Mouse (Mus musculus) heart, adult 2 months (tissue): Measurements from ENCODE around the gene Hcar1.

ENCODE experiments used
- CTCF ChIP-seq: fragments of 200-600 bp; IDR thresholded peaks from 2 replicates; pipeline ENCODE4 v1.8.1; 2022; ENCODE audit warnings: antibody characterized with exemption, mild to moderate bottlenecking, moderate library complexity
- EP300 ChIP-seq: fragments of 200-500 bp; IDR thresholded peaks from 2 replicates; pipeline ENCODE4 v1.6.1; 2011; ENCODE audit warnings: low read depth, low read length, control low read depth; ENCODE audit not compliant: insufficient read depth
- POLR2A ChIP-seq: fragments of 200-500 bp; IDR thresholded peaks from 2 replicates; pipeline ENCODE4 v1.6.1; 2011; ENCODE audit warnings: mild to moderate bottlenecking, low read depth, low read length, control low read depth; ENCODE audit not compliant: insufficient read depth

GRCm38 (mm10) chr5:123874177-123874576 lies 5.6 kb downstream of the Hcar1 start:
- TF ChIP-seq CTCF (no peak), POLR2A (no peak), EP300 (no peak)
